Mouse (Mus musculus): ENCODE measurements at regions not wholly inside any gene's neighbourhood (a gene's known extent, or its start where the extent isn't known, plus 50 kb on each side); places are given as distances from the start of the nearest gene placed in this dataset.

DNA sequence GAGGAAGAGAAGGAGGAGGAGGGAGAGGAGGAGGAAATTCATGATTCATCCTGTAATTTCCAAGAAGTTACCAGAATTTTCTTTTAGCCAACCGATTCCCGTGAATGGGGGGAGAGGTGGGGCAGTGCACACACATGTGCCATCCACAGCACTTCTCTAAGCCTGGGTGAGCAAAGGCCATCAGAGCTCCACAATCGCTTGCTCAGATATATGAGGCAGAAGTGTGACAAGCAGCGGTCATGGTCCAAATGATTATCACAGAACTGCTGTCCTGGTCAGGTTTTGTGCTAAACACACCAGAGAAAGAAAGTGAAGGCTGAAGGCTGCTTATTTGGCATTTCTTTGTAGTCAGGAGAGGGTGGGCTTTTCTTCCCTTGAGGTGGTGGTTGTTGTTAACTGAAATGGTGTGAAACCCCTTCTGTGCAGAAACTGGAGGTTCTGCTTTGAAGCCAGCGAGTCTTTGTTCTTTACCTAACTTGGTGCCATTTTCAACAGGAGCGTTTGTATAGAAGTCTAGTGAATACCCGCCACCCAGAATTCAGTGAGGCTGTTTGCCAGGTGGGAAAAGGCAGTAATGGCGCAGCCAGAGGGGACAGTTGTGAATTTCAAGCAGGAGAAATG lies 380.7 kb downstream of the Mllt3 start:
- TF ChIP-seq EP300 (IDR thresholded peaks at IDR 0.05; ENCODE audit: insufficient read depth, low read depth, low read length) (no peak), CTCF (IDR thresholded peaks at IDR 0.05) (no peak), POLR2A (IDR thresholded peaks at IDR 0.05; ENCODE audit: insufficient read depth, low read depth, low read length) (no peak)
